ENCODE assay signal across 21 mouse cellular contexts in genomic region chr3:81009245-81009644, GRCm38 (mm10). TPM values are rescaled to one million over a fixed set of nuclear protein-coding genes. Genes with fewer than 3 reads are reported as not detected.
"Had no signal": no experiment of that assay in that cellular context is flagged by ENCODE, and none has a peak within 500 bp of the region (broad histone marks: within the 10 kb centered on the region; RNA-seq: fewer than 3 reads in every experiment).

No protein-coding gene starts in this region.

- H3K36me3 ChIP-seq: lung, embryonic 15.5 days; midbrain, embryonic 10.5 days; midbrain, embryonic 12.5 days; neural tube, embryonic 13.5 days; neural tube, embryonic 15.5 days; stomach, embryonic 15.5 days had no signal

- ATAC-seq: liver, postnatal 0 days; lung, postnatal 0 days; midbrain, embryonic 16.5 days had no signal

- DNase-seq: liver, postnatal 0 days; lung, adult 2 months; lung, postnatal 14 days; midbrain, embryonic 14.5 days; right cerebral cortex, postnatal 14 days; thymus, adult 2 months; thymus, postnatal 25 days; thymus, postnatal 4 days had no signal

- H3K27ac ChIP-seq: lung, embryonic 15.5 days; macrophage; midbrain, embryonic 10.5 days; midbrain, embryonic 12.5 days; neural tube, embryonic 13.5 days; neural tube, embryonic 15.5 days; stomach, embryonic 15.5 days; stomach, postnatal 0 days had no signal

- H3K4me3 ChIP-seq: lung, embryonic 15.5 days; midbrain, embryonic 10.5 days; midbrain, embryonic 12.5 days; myocyte; neural tube, embryonic 13.5 days; neural tube, embryonic 15.5 days; stomach, embryonic 15.5 days had no signal

- H3K9ac ChIP-seq: liver, postnatal 0 days; lung, embryonic 15.5 days; midbrain, embryonic 12.5 days; neural tube, embryonic 13.5 days; neural tube, embryonic 15.5 days; stomach, embryonic 15.5 days had no signal

- H3K27me3 ChIP-seq: lung, embryonic 15.5 days; midbrain, embryonic 12.5 days; neural tube, embryonic 13.5 days; neural tube, embryonic 15.5 days; stomach, embryonic 15.5 days had no signal

- H3K9me3 ChIP-seq: lung, embryonic 15.5 days; midbrain, embryonic 10.5 days; midbrain, embryonic 12.5 days; neural tube, embryonic 13.5 days; neural tube, embryonic 15.5 days; stomach, embryonic 15.5 days had no signal

- H3K4me1 ChIP-seq: lung, embryonic 15.5 days; midbrain, embryonic 10.5 days; midbrain, embryonic 12.5 days; neural tube, embryonic 13.5 days; neural tube, embryonic 15.5 days; stomach, embryonic 15.5 days had no signal

- H3K4me2 ChIP-seq: lung, embryonic 15.5 days; midbrain, embryonic 12.5 days; neural tube, embryonic 13.5 days; neural tube, embryonic 15.5 days; stomach, embryonic 15.5 days had no signal

RNA-seq across cellular contexts. Expression of gene Pdgfc, which starts 27.0 kb away (rescaled TPM):
- total RNA-seq: megakaryocyte, adult 5-6 weeks; megakaryocyte-erythroid progenitor cell, adult 5-6 weeks had no signal
